Mouse (Mus musculus) heart, adult 2 months (tissue): ENCODE results near the gene Pcsk5.

Source experiments
- CTCF ChIP-seq: fragments of 200-600 bp; IDR thresholded peaks from 2 replicates; pipeline ENCODE4 v1.8.1; 2022; ENCODE audit warnings: antibody characterized with exemption, mild to moderate bottlenecking, moderate library complexity
- EP300 ChIP-seq: fragments of 200-500 bp; IDR thresholded peaks from 2 replicates; pipeline ENCODE4 v1.6.1; 2011; ENCODE audit warnings: low read depth, low read length, control low read depth; ENCODE audit not compliant: insufficient read depth
- POLR2A ChIP-seq: fragments of 200-500 bp; IDR thresholded peaks from 2 replicates; pipeline ENCODE4 v1.6.1; 2011; ENCODE audit warnings: mild to moderate bottlenecking, low read depth, low read length, control low read depth; ENCODE audit not compliant: insufficient read depth

GRCm38 (mm10) chr19:17514456-17514855, 323.0 kb downstream of the Pcsk5 start:
- TF ChIP-seq CTCF (no peak), EP300 (no peak), POLR2A (no peak)
